Mouse (Mus musculus) liver, embryonic 14.5 days (tissue): ENCODE measurements at regions not wholly inside any gene's neighbourhood (a gene's known extent, or its start where the extent isn't known, plus 50 kb on each side); places are given as distances from the start of the nearest gene placed in this dataset.

Source experiments
- CTCF ChIP-seq: IDR thresholded peaks from 2 replicates; pipeline ENCODE4 v1.5.1; 2016; ENCODE audit warnings: antibody characterized with exemption, low read depth, control low read depth
- EP300 ChIP-seq: IDR thresholded peaks from 2 replicates; pipeline ENCODE4 v1.6.1; 2016; ENCODE audit warnings: antibody characterized with exemption, low read depth

DNA sequence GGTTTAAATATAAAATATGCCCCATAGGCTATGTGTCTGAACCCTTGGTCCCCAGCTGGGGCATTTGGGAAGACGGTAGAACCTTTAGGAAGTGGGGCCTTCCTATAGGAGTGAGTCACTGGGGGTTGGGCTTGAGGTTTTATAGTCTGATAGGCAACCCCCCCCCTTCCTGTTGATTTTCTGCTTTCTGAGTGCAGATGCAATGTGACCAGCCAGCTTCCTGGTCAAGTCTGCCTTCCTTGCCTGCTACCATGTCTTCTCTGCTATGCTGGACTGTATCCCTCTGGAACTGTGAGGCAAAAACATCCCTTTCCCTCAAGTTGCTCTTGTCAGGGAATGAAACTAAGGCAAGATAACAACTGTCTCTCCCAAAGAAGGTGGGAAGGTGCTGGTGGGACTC is 122.4 kb upstream of the Mvb12b start:
- TF ChIP-seq CTCF (no peak), EP300 (no peak)
